In the genomic region with DNA sequence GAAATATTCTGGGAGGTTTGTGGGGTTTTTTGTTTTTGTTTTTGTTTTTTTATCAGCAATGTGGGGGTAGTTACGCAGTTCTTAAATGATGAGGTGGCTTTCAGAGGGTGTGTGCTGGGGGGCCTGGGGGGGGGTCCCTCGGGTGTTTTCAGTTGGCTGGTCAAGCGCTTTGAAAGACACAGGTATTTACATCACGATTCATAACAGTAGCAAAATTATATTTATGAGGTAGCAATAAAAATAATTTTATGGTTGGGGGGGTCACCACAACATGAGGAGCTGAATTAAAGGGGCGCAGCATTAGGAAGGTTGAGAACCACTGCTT, we compare ENCODE assay signal across 9 mouse cellular contexts. TPM values are rescaled to one million over a fixed set of nuclear protein-coding genes. Genes with fewer than 3 reads are reported as not detected.
DNase-seq lines count a peak whose midpoint lies in the region; ATAC-seq and TF ChIP-seq lines count a peak whose summit lies in the region.
"Had no signal": no experiment of that assay in that cellular context is flagged by ENCODE, and none has a peak within 500 bp of the region (broad histone marks: within the 10 kb centered on the region; RNA-seq: fewer than 3 reads in every experiment).

No protein-coding gene starts in this region.

- H3K4me2 ChIP-seq in embryonic facial prominence, embryonic 15.5 days (replicated peaks) = peak overlapping the region; percentile 61
- H3K4me2 ChIP-seq in intestine, embryonic 16.5 days (ENCODE audit: low read depth, low read length) = peak overlapping the region; percentile 68
- peak overlapping the region; percentile 75 for H3K4me2 ChIP-seq in myocyte (ENCODE audit: low read depth)

- peaks cover 59% of the 10 kb centered on the region for H3K4me1 ChIP-seq in embryonic facial prominence, embryonic 15.5 days
- peaks cover 34% of the 10 kb centered on the region for H3K4me1 ChIP-seq in intestine, embryonic 16.5 days (ENCODE audit: control insufficient read depth, insufficient read depth, low read length)

- no peak for DNase-seq in layer of hippocampus, adult 2 months (ENCODE audit: low spot score in 2 of 2)
- DNase-seq in layer of hippocampus, postnatal 25 days (ENCODE audit: extremely low spot score in 1 of 2, low spot score in 1 of 2) = no peak
- no peak for DNase-seq in urinary bladder, postnatal 10 days (ENCODE audit: low spot score)
- DNase-seq in frontal cortex, postnatal 14 days (ENCODE audit: low spot score in 2 of 2) = no peak
- no peak for DNase-seq in layer of hippocampus, adult 11-12 months (ENCODE audit: low spot score)

- peak overlapping the region; percentile 84 for H3K27ac ChIP-seq in layer of hippocampus, adult 2 months
- H3K27ac ChIP-seq in embryonic facial prominence, embryonic 15.5 days (replicated peaks) = peak overlapping the region; percentile 92
- peak overlapping the region; percentile 70 for H3K27ac ChIP-seq in intestine, embryonic 16.5 days (ENCODE audit: low read length)

- no peak for TF ChIP-seq CTCF in layer of hippocampus, adult 2 months (conservative IDR thresholded peaks at IDR 0.05)

- peaks cover 72% of the 10 kb centered on the region for H3K79me2 ChIP-seq in myocyte (ENCODE audit: control insufficient read depth, insufficient read depth)

- H3K36me3 ChIP-seq in embryonic facial prominence, embryonic 15.5 days = no peaks in the 10 kb centered on the region
- H3K36me3 ChIP-seq in intestine, embryonic 16.5 days (ENCODE audit: control insufficient read depth, insufficient read depth, low read length) = no peaks in the 10 kb centered on the region
- no peaks in the 10 kb centered on the region for H3K36me3 ChIP-seq in myocyte (ENCODE audit: control insufficient read depth, insufficient read depth)

- TF ChIP-seq POLR2A in myocyte (IDR thresholded peaks at IDR 0.05; ENCODE audit: insufficient read length, low read depth) = no peak

- WGBS in embryonic facial prominence, embryonic 15.5 days = 11% methylated on average over 5 of the region's 5 CpGs
- WGBS in intestine, embryonic 16.5 days = 20% methylated on average over 5 of the region's 5 CpGs

- H3K9me3 ChIP-seq in embryonic facial prominence, embryonic 15.5 days (replicated peaks) = no peaks in the 10 kb centered on the region
- no peaks in the 10 kb centered on the region for H3K9me3 ChIP-seq in intestine, embryonic 16.5 days (ENCODE audit: control insufficient read depth, low read length)

- no peak overlapping the region; the same call in 1 of the 2 replicates for H3K9ac ChIP-seq in embryonic facial prominence, embryonic 15.5 days
- H3K9ac ChIP-seq in intestine, embryonic 16.5 days (ENCODE audit: low read depth, low read length) = peak overlapping the region; percentile 54; the same call in 1 of the 2 replicates

- no peak for ATAC-seq in embryonic facial prominence, embryonic 15.5 days (ENCODE audit: insufficient number of reproducible peaks, low FRiP score, low TSS enrichment, low read depth)
- ATAC-seq in intestine, embryonic 16.5 days = no peak

- H3ac ChIP-seq in myocyte (ENCODE audit: control insufficient read depth, insufficient read length) = no peak overlapping the region

- H3K4me3 ChIP-seq in layer of hippocampus, adult 2 months = peak overlapping the region; percentile 35; the same call in 1 of the 2 replicates
- H3K4me3 ChIP-seq in embryonic facial prominence, embryonic 15.5 days (replicated peaks) = peak overlapping the region; percentile 37
- peak overlapping the region; percentile 39 for H3K4me3 ChIP-seq in intestine, embryonic 16.5 days (ENCODE audit: low read length)
- no peak overlapping the region for H3K4me3 ChIP-seq in myocyte

- no peaks in the 10 kb centered on the region for H3K27me3 ChIP-seq in embryonic facial prominence, embryonic 15.5 days
- H3K27me3 ChIP-seq in intestine, embryonic 16.5 days (replicated peaks; ENCODE audit: control insufficient read depth, insufficient read depth, low read length) = no peaks in the 10 kb centered on the region
- no peaks in the 10 kb centered on the region for H3K27me3 ChIP-seq in myocyte (ENCODE audit: control insufficient read depth, insufficient read depth, insufficient read length)

TF ChIP-seq in myocyte, 11 proteins besides CTCF, POLR2A, EP300 and RAD21:
- TF ChIP-seq SRF (IDR thresholded peaks at IDR 0.05; ENCODE audit: control insufficient read depth, insufficient read length, low read depth) (no peak), MYOD1 (IDR thresholded peaks at IDR 0.05; ENCODE audit: control insufficient read depth in 1 of 3, insufficient read length in 2 of 3, low read depth in 2 of 3) (no peak), TCF12 (IDR thresholded peaks at IDR 0.05; ENCODE audit: insufficient read depth, poor library complexity, severe bottlenecking) (no peak), REST (IDR thresholded peaks at IDR 0.05; ENCODE audit: insufficient read depth, insufficient read length) (no peak), MAX (IDR thresholded peaks at IDR 0.05; ENCODE audit: low read depth) (no peak), POLR2AphosphoS2 (IDR thresholded peaks at IDR 0.05; ENCODE audit: insufficient read length, low read depth) (no peak), CEBPB (IDR thresholded peaks at IDR 0.05; ENCODE audit: insufficient read depth, poor library complexity, severe bottlenecking) (no peak), E2F4 (IDR thresholded peaks at IDR 0.05; ENCODE audit: insufficient read depth) (no peak), MYOG (IDR thresholded peaks at IDR 0.05; ENCODE audit: control insufficient read depth in 1 of 3, insufficient read depth in 1 of 3, insufficient read length in 2 of 3, low read depth in 2 of 3) (no peak), USF1 (IDR thresholded peaks at IDR 0.05; ENCODE audit: low read depth) (no peak), TCF3 (IDR thresholded peaks at IDR 0.05; ENCODE audit: insufficient read length, low read depth) (no peak)
TF ChIP-seq in myocyte: peak in this region for 0.

RNA-seq across cellular contexts. Expression of a gene that starts 3.9 kb away (rescaled TPM):
- 10 to 100 TPM; 40.2 to 40.5 TPM for total RNA-seq in layer of hippocampus, adult 2 months (2021)
- 10 to 100 TPM; 38.7 to 42.3 TPM for total RNA-seq in layer of hippocampus, postnatal 25 days (2021)
- polyA plus RNA-seq in embryonic facial prominence, embryonic 15.5 days (2015; fragmentation: Nextera tagmentation; extraction: Ambion mirVana) = 118 and 123 TPM in 2 replicates
- polyA plus RNA-seq in intestine, embryonic 16.5 days (2015; fragmentation: Nextera tagmentation; extraction: Ambion mirVana) = 6.6 and 9.3 TPM in 2 replicates
- polyA plus RNA-seq in myocyte (2012; fragmentation: generic; extraction: Trizol) = 114 TPM

RNA-seq across cellular contexts. Expression of a gene that starts 39.6 kb away (rescaled TPM):
- not detected for total RNA-seq in layer of hippocampus, adult 2 months (2021)
- total RNA-seq in layer of hippocampus, postnatal 25 days (2021) = not detected
- polyA plus RNA-seq in embryonic facial prominence, embryonic 15.5 days (2015; fragmentation: Nextera tagmentation; extraction: Ambion mirVana) = 0.25 and 0.52 TPM in 2 replicates
- 358 and 407 TPM in 2 replicates for polyA plus RNA-seq in intestine, embryonic 16.5 days (2015; fragmentation: Nextera tagmentation; extraction: Ambion mirVana)
- 0.05 TPM for polyA plus RNA-seq in myocyte (2012; fragmentation: generic; extraction: Trizol)
- total RNA-seq: layer of hippocampus, adult 18-20 months had no signal

Comparison
In these comparisons a context has a peak if more than half of its experiments do, and no peak if none do; other contexts are left out.
1. RNA of a gene that starts 3.9 kb away (polyA plus RNA-seq): 118 to 123 TPM in embryonic facial prominence, embryonic 15.5 days and 114 TPM in myocyte (single experiment); 6.6 to 9.3 TPM in intestine, embryonic 16.5 days; every median in the first group is over 10 times any median in the second.
2. RNA of a gene that starts 39.6 kb away (polyA plus RNA-seq): 358 to 407 TPM in intestine, embryonic 16.5 days; 0.25 to 0.52 TPM in embryonic facial prominence, embryonic 15.5 days and 0.05 TPM in myocyte (single experiment); every median in the first group is over 100 times any median in the second.
3. Peak in every context shown above with its lines, with median percentiles within 50 percentile points of each other: H3K27ac ChIP-seq and H3K4me2 ChIP-seq.